In the genomic region with DNA sequence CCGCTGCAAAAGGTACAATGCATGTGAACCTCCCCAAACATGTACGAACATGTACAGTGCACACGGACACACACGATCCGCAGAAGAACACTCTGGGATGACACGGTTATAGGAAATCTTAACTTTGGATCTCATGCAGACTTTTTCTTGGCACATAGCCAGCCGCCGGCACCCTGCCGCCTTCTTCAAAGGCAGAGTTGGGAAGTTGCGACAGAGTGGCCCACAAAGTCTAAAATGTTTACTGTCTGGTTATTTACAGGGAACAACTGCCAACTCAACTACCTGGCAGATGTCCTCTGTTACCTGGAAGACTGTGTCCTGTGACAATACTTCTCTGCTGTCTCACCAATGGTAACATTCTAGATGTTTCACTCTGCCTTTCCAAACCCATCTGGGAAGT, we compare ENCODE assay signal across 17 mouse cellular contexts. TPM values are rescaled to one million over a fixed set of nuclear protein-coding genes. Genes with fewer than 3 reads are reported as not detected.
A peak's percentile ranks its signal among the peaks of the same experiment; 100 is the strongest.
DNase-seq lines count a peak whose midpoint lies in the region; ATAC-seq and TF ChIP-seq lines count a peak whose summit lies in the region.
"Had no signal": no experiment of that assay in that cellular context is flagged by ENCODE, and none has a peak within 500 bp of the region (broad histone marks: within the 10 kb centered on the region; RNA-seq: fewer than 3 reads in every experiment).

No protein-coding gene starts in this region.

- no peaks in the 10 kb centered on the region for H3K36me3 ChIP-seq in stomach, postnatal 0 days (ENCODE audit: control insufficient read depth, insufficient read depth, low read length)
- H3K36me3 ChIP-seq: embryonic facial prominence, embryonic 15.5 days; forebrain, embryonic 15.5 days; stomach, embryonic 15.5 days had no signal

- no peak overlapping the region for H3K4me3 ChIP-seq in stomach, postnatal 0 days (ENCODE audit: low read depth, low read length)
- H3K4me3 ChIP-seq: embryonic facial prominence, embryonic 15.5 days; forebrain, embryonic 15.5 days; gastrocnemius, adult 2 months; stomach, embryonic 15.5 days had no signal

- H3K9ac ChIP-seq in stomach, postnatal 0 days (ENCODE audit: low read length) = no peak overlapping the region
- H3K9ac ChIP-seq: embryonic facial prominence, embryonic 15.5 days; forebrain, embryonic 15.5 days; stomach, embryonic 15.5 days had no signal

- no peaks in the 10 kb centered on the region for H3K4me1 ChIP-seq in stomach, postnatal 0 days (replicated peaks; ENCODE audit: control insufficient read depth, insufficient read depth)
- H3K4me1 ChIP-seq: embryonic facial prominence, embryonic 15.5 days; forebrain, embryonic 15.5 days; stomach, embryonic 15.5 days had no signal

- TF ChIP-seq EP300 in stomach, postnatal 0 days (optimal IDR thresholded peaks at IDR 0.05) = no peak

- DNase-seq in kidney, postnatal 4 days = peak; percentile 40 to 42
- DNase-seq in kidney, adult 18-20 months = no peak
- peak; percentile 35 for DNase-seq in right cerebral cortex, postnatal 14 days
- no peak for DNase-seq in right cerebral cortex, adult 18-20 months
- DNase-seq in adrenal gland, postnatal 14 days = peak; percentile 78
- DNase-seq in stomach, postnatal 0 days (ENCODE audit: low spot score) = no peak
- no peak for DNase-seq in spleen, postnatal 36 days (ENCODE audit: low spot score in 2 of 2)
- DNase-seq: gastrocnemius, adult 2 months; kidney, postnatal 14 days; layer of hippocampus, postnatal 36 days had no signal

- WGBS in stomach, postnatal 0 days = 66% methylated on average over 10 of the region's 10 CpGs

- TF ChIP-seq CTCF in stomach, postnatal 0 days (IDR thresholded peaks at IDR 0.05; ENCODE audit: low read depth) = no peak

- H3K27me3 ChIP-seq in stomach, postnatal 0 days (ENCODE audit: control insufficient read depth, insufficient read depth, low read length) = no peaks in the 10 kb centered on the region
- H3K27me3 ChIP-seq: embryonic facial prominence, embryonic 15.5 days; forebrain, embryonic 15.5 days; stomach, embryonic 15.5 days had no signal

- ATAC-seq in stomach, postnatal 0 days (ENCODE audit: low FRiP score, low TSS enrichment) = no peak
- ATAC-seq: forebrain, embryonic 15.5 days had no signal

- no peak overlapping the region for H3K4me2 ChIP-seq in stomach, postnatal 0 days (replicated peaks; ENCODE audit: low read depth)
- H3K4me2 ChIP-seq: embryonic facial prominence, embryonic 15.5 days; forebrain, embryonic 15.5 days; midbrain, embryonic 11.5 days; stomach, embryonic 15.5 days had no signal

- H3K27ac ChIP-seq in stomach, postnatal 0 days (replicated peaks) = no peak overlapping the region
- H3K27ac ChIP-seq: embryonic facial prominence, embryonic 15.5 days; forebrain, embryonic 15.5 days; gastrocnemius, adult 2 months; stomach, embryonic 15.5 days had no signal

- no peaks in the 10 kb centered on the region for H3K9me3 ChIP-seq in stomach, postnatal 0 days (ENCODE audit: control insufficient read depth, low read length)
- H3K9me3 ChIP-seq: embryonic facial prominence, embryonic 15.5 days; forebrain, embryonic 15.5 days; stomach, embryonic 15.5 days had no signal

RNA-seq across cellular contexts. Expression of a gene that starts 30.0 kb away (rescaled TPM):
- 0.71 and 11.3 TPM in 2 replicates for total RNA-seq in adrenal gland, postnatal 14 days (2021)
- polyA plus RNA-seq in stomach, postnatal 0 days (2015; fragmentation: Nextera tagmentation; extraction: Ambion mirVana) = 0.34 and 0.64 TPM in 2 replicates
- total RNA-seq: CH12.LX; common myeloid progenitor, adult 5-6 weeks had no signal
- polyA plus RNA-seq: limb, embryonic 11.5 days had no signal

RNA-seq across cellular contexts. Expression of a gene that starts 42.8 kb away (rescaled TPM):
- 0.11 TPM in 1 of 2 replicates, not detected in the other for total RNA-seq in adrenal gland, postnatal 14 days (2021)
- 0.21 and 0.23 TPM in 2 replicates for polyA plus RNA-seq in stomach, postnatal 0 days (2015; fragmentation: Nextera tagmentation; extraction: Ambion mirVana)
- total RNA-seq: CH12.LX; common myeloid progenitor, adult 5-6 weeks; layer of hippocampus, postnatal 36 days had no signal
- polyA plus RNA-seq: forebrain, embryonic 15.5 days had no signal

RNA-seq across cellular contexts. Expression of a gene that starts 50.1 kb away (rescaled TPM):
- total RNA-seq in adrenal gland, postnatal 14 days (2021) = 13.6 and 13.7 TPM in 2 replicates
- 19.7 and 21.3 TPM in 2 replicates for polyA plus RNA-seq in stomach, postnatal 0 days (2015; fragmentation: Nextera tagmentation; extraction: Ambion mirVana)

RNA-seq across cellular contexts. Expression of a gene that starts 54.9 kb away (rescaled TPM):
- 5.0 and 5.8 TPM in 2 replicates for total RNA-seq in adrenal gland, postnatal 14 days (2021)
- polyA plus RNA-seq in stomach, postnatal 0 days (2015; fragmentation: Nextera tagmentation; extraction: Ambion mirVana) = 1.2 and 1.3 TPM in 2 replicates
- total RNA-seq: CH12.LX; common myeloid progenitor, adult 5-6 weeks had no signal

Comparison
In these comparisons a context has a peak if more than half of its experiments do, and no peak if none do; other contexts are left out.
1. DNase-seq: peak in kidney, postnatal 4 days (2 of 2), right cerebral cortex, postnatal 14 days (single experiment) and adrenal gland, postnatal 14 days (single experiment); none in kidney, adult 18-20 months (single experiment), right cerebral cortex, adult 18-20 months (single experiment), stomach, postnatal 0 days (single experiment) and spleen, postnatal 36 days (0 of 2).